In the genomic region with DNA sequence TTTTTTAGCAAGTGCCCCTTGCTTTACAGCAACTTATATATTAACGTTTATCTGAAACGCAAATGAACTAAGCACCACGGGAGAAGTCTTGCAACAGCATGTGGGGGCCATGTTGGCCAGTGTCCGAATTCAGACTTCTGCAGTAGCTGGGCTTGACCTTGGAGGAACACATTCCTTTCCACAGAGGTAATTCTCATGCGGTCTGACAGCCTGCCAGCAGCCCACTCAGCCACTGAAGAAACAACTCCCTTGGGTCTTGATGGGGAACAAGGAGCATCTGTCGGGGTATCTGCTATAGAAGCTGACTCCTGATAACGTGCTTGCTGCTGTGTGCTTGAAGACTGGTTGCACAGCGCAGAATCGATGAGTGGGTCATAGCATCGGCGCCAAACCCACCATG, we compare ENCODE assay signal across 12 mouse cellular contexts.
DNase-seq lines count a peak whose midpoint lies in the region; ATAC-seq and TF ChIP-seq lines count a peak whose summit lies in the region.
"Had no signal": no experiment of that assay in that cellular context is flagged by ENCODE, and none has a peak within 500 bp of the region (broad histone marks: within the 10 kb centered on the region; RNA-seq: fewer than 3 reads in every experiment).

No protein-coding gene starts in this region.

- no peak for ATAC-seq in hindbrain, postnatal 0 days
- ATAC-seq in hindbrain, embryonic 16.5 days = no peak
- ATAC-seq in megakaryocyte progenitor cell, adult 5-6 weeks (replicated peaks; ENCODE audit: poor library complexity) = no peak
- ATAC-seq: activated CD4-positive, CD25-positive, alpha-beta regulatory T cell, adult 4 months; inflammation-experienced regulatory T-cells, adult 6 months had no signal

- H3K27ac ChIP-seq in hindbrain, postnatal 0 days = no peak overlapping the region
- H3K27ac ChIP-seq in hindbrain, embryonic 16.5 days (ENCODE audit: low read depth, low read length) = no peak overlapping the region
- H3K27ac ChIP-seq: liver, embryonic 15.5 days had no signal

- WGBS in hindbrain, postnatal 0 days = 74% methylated on average over 11 of the region's 11 CpGs
- WGBS in hindbrain, embryonic 16.5 days = 77% methylated on average over 11 of the region's 11 CpGs

- peak; percentile 49 for DNase-seq in hindbrain, postnatal 0 days (ENCODE audit: low spot score)
- peak; percentile 35 for DNase-seq in gastrocnemius, postnatal 25 days
- peak; percentile 58 to 67 for DNase-seq in heart, postnatal 36 days
- peak; percentile 76 for DNase-seq in lung, postnatal 25 days (ENCODE audit: low spot score)
- DNase-seq in frontal cortex, postnatal 10 days (ENCODE audit: low spot score in 2 of 2) = no peak
- no peak for DNase-seq in thymus, postnatal 14 days
- DNase-seq: cerebellum, adult 2 months had no signal

- no peak for TF ChIP-seq CTCF in hindbrain, postnatal 0 days (IDR thresholded peaks at IDR 0.05; ENCODE audit: low read depth)

- no peak overlapping the region for H3K9ac ChIP-seq in hindbrain, postnatal 0 days (replicated peaks; ENCODE audit: low read length)
- no peak overlapping the region for H3K9ac ChIP-seq in hindbrain, embryonic 16.5 days (ENCODE audit: low read depth, low read length)
- H3K9ac ChIP-seq: liver, embryonic 15.5 days had no signal

- H3K9me3 ChIP-seq in hindbrain, postnatal 0 days (ENCODE audit: low read length) = no peaks in the 10 kb centered on the region
- no peaks in the 10 kb centered on the region for H3K9me3 ChIP-seq in hindbrain, embryonic 16.5 days (ENCODE audit: control insufficient read depth, low read length)
- H3K9me3 ChIP-seq: liver, embryonic 15.5 days had no signal

- H3K27me3 ChIP-seq in hindbrain, postnatal 0 days (ENCODE audit: insufficient read depth, low read length) = no peaks in the 10 kb centered on the region
- no peaks in the 10 kb centered on the region for H3K27me3 ChIP-seq in hindbrain, embryonic 16.5 days (replicated peaks; ENCODE audit: control insufficient read depth, insufficient read depth, low read length)

- no peaks in the 10 kb centered on the region for H3K4me1 ChIP-seq in hindbrain, postnatal 0 days (ENCODE audit: insufficient read depth, low read length)
- no peaks in the 10 kb centered on the region for H3K4me1 ChIP-seq in hindbrain, embryonic 16.5 days (ENCODE audit: control insufficient read depth, insufficient read depth, low read depth, low read length)
- H3K4me1 ChIP-seq: liver, embryonic 15.5 days had no signal

- H3K36me3 ChIP-seq in hindbrain, postnatal 0 days (ENCODE audit: insufficient read depth, low read length) = no peaks in the 10 kb centered on the region
- no peaks in the 10 kb centered on the region for H3K36me3 ChIP-seq in hindbrain, embryonic 16.5 days (ENCODE audit: control insufficient read depth, insufficient read depth, low read length)
- H3K36me3 ChIP-seq: liver, embryonic 15.5 days had no signal

- H3K4me2 ChIP-seq in hindbrain, postnatal 0 days (ENCODE audit: low read depth, low read length) = no peak overlapping the region
- H3K4me2 ChIP-seq in hindbrain, embryonic 16.5 days (ENCODE audit: low read length) = no peak overlapping the region
- H3K4me2 ChIP-seq: liver, embryonic 15.5 days had no signal

- intact Hi-C loops in heart, postnatal 36 days (cut with DNase I) = no loop called here

- H3K4me3 ChIP-seq in hindbrain, postnatal 0 days (ENCODE audit: low read length) = no peak overlapping the region
- H3K4me3 ChIP-seq in hindbrain, embryonic 16.5 days (ENCODE audit: low read length) = no peak overlapping the region
- H3K4me3 ChIP-seq: liver, embryonic 15.5 days had no signal

Comparison
In these comparisons a context has a peak if more than half of its experiments do, and no peak if none do; other contexts are left out.
1. DNase-seq: peak in hindbrain, postnatal 0 days (single experiment), gastrocnemius, postnatal 25 days (single experiment), heart, postnatal 36 days (2 of 2) and lung, postnatal 25 days (single experiment); none in frontal cortex, postnatal 10 days (0 of 2) and thymus, postnatal 14 days (single experiment).